Mouse (Mus musculus) telencephalon, adult 2 months (tissue): ENCODE measurements around the gene Mettl13.
A peak's percentile ranks its signal among the peaks of the same experiment; 100 is the strongest.

Experiments
- DNase-seq: peaks from one replicate; pipeline ENCODE4 v3.0.0-alpha.2; 2011; ENCODE audit warnings: low read depth, low spot score

Gene Mettl13

GRCm38 (mm10) chr1:162533766-162534560 is 14.4 kb downstream of the Mettl13 start:
- DNase-seq: no peak

GRCm38 (mm10) chr1:162532330-162532729 is 16.0 kb downstream of the Mettl13 start:
- DNase-seq: no peak

GRCm38 (mm10) chr1:162531584-162531983 is 16.8 kb downstream of the Mettl13 start:
- no peak for DNase-seq

GRCm38 (mm10) chr1:162530666-162531065 is 17.7 kb downstream of the Mettl13 start:
- DNase-seq: no peak

GRCm38 (mm10) chr1:162529651-162530050 is 18.7 kb downstream of the Mettl13 start:
- DNase-seq: no peak

GRCm38 (mm10) chr1:162515116-162515515 is 33.2 kb downstream of the Mettl13 start:
- DNase-seq: no peak

- DNase-seq: no peak
Measured at GRCm38 (mm10) chr1:162510013-162510356, 38.4 kb downstream of the Mettl13 start.

- peak; percentile 50 for DNase-seq
Measured at GRCm38 (mm10) chr1:162509329-162510012, 38.9 kb downstream of the Mettl13 start.

- no peak for DNase-seq
Measured at GRCm38 (mm10) chr1:162508211-162509005, 39.9 kb downstream of the Mettl13 start.

GRCm38 (mm10) chr1:162506516-162506915 is 41.8 kb downstream of the Mettl13 start:
- DNase-seq: peak; percentile 47

- no peak for DNase-seq
Measured at GRCm38 (mm10) chr1:162505649-162506048, 42.7 kb downstream of the Mettl13 start.
